8 mouse cellular contexts compared by ENCODE assay signal in the genomic region with DNA sequence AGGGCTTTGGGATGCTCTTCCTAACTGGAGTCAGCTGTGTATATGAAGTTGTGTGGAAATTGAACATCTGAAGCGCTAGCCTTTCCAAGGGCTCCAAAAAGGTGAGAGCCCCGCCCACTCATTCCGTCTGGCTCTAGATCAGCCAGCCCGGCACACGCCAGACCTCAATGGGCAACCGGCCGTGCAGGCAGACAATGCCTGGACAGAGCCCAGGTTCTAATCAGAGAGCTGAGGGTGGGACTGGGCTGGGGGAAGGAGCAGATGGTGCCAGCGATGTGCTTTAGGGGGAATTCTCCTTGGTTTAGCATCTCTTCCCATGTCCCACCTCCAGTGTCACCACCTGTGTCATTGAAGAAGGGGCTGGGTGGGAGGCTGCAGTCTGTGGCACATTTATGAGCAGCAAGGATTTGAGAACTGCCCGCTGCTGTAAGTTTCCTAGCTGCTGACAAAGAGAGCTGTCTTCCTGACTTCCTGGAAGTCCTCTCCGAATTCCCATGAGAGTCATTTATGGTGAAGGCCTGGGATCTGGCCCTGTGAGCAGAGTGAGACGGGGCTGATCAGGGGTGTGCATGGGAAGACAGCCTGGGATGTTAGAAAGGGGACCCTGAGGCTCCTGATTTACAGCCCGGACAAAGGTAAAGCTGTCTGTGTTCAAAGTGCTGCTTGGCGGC. TPM values are rescaled to one million over a fixed set of nuclear protein-coding genes. Genes with fewer than 3 reads are reported as not detected.
A peak's percentile ranks its signal among the peaks of the same experiment; 100 is the strongest.
DNase-seq lines count a peak whose midpoint lies in the region; ATAC-seq and TF ChIP-seq lines count a peak whose summit lies in the region.

No protein-coding gene starts in this region.

- ATAC-seq in forebrain, embryonic 12.5 days (ENCODE audit: low FRiP score): peak; percentile 2; the same call in 1 of the 2 replicates
- no peak for ATAC-seq in intestine, embryonic 16.5 days
- no peak for ATAC-seq in midbrain, embryonic 13.5 days
- no peak for ATAC-seq in activated CD4-positive, CD25-positive, alpha-beta regulatory T cell, adult 4 months

- H3K4me3 ChIP-seq in thymus, adult 2 months (ENCODE audit: control insufficient read depth, insufficient read depth, low read length): peak overlapping the region; percentile 97
- peak overlapping the region; percentile 76 for H3K4me3 ChIP-seq in forebrain, embryonic 12.5 days (replicated peaks)
- H3K4me3 ChIP-seq in intestine, embryonic 16.5 days (ENCODE audit: low read length): peak overlapping the region; percentile 95
- H3K4me3 ChIP-seq in midbrain, embryonic 13.5 days (replicated peaks): peak overlapping the region; percentile 91

- TF ChIP-seq POLR2A in thymus, adult 2 months (IDR thresholded peaks at IDR 0.05; ENCODE audit: control insufficient read depth, extremely low read depth, insufficient read depth, low read length, poor library complexity): no peak

- DNase-seq in thymus, adult 2 months: peak; percentile 28
- no peak for DNase-seq in thymus, postnatal 0 days (ENCODE audit: low spot score)
- DNase-seq in urinary bladder, adult 18-20 months (ENCODE audit: low spot score in 2 of 2): no peak
- DNase-seq in layer of hippocampus, postnatal 25 days (ENCODE audit: extremely low spot score in 1 of 2, low spot score in 1 of 2): no peak

- TF ChIP-seq CTCF in thymus, adult 2 months (IDR thresholded peaks at IDR 0.05; ENCODE audit: borderline replicate concordance, control insufficient read depth, extremely low read depth, insufficient read depth, low read length, poor library complexity): no peak

- WGBS in thymus, adult 2 months: 69% methylated on average over 13 of the region's 13 CpGs
- 32% methylated on average over 13 of the region's 13 CpGs for WGBS in forebrain, embryonic 12.5 days
- 40% methylated on average over 13 of the region's 13 CpGs for WGBS in intestine, embryonic 16.5 days
- 31% methylated on average over 13 of the region's 13 CpGs for WGBS in midbrain, embryonic 13.5 days

- H3K27ac ChIP-seq in thymus, adult 2 months (ENCODE audit: control insufficient read depth, insufficient read depth, low read length): peak overlapping the region; percentile 94
- peak overlapping the region; percentile 91 for H3K27ac ChIP-seq in forebrain, embryonic 12.5 days
- H3K27ac ChIP-seq in intestine, embryonic 16.5 days (ENCODE audit: low read length): peak overlapping the region; percentile 50
- H3K27ac ChIP-seq in midbrain, embryonic 13.5 days: peak overlapping the region; percentile 95

- H3K9ac ChIP-seq in forebrain, embryonic 12.5 days: peak overlapping the region; percentile 83
- H3K9ac ChIP-seq in intestine, embryonic 16.5 days (ENCODE audit: low read depth, low read length): peak overlapping the region; percentile 89
- peak overlapping the region; percentile 94 for H3K9ac ChIP-seq in midbrain, embryonic 13.5 days (replicated peaks)

- no peaks in the 10 kb centered on the region for H3K36me3 ChIP-seq in thymus, adult 2 months (ENCODE audit: control insufficient read depth, insufficient read depth, low read length)
- no peaks in the 10 kb centered on the region for H3K36me3 ChIP-seq in forebrain, embryonic 12.5 days (replicated peaks)
- no peaks in the 10 kb centered on the region for H3K36me3 ChIP-seq in intestine, embryonic 16.5 days (ENCODE audit: control insufficient read depth, insufficient read depth, low read length)
- H3K36me3 ChIP-seq in midbrain, embryonic 13.5 days: no peaks in the 10 kb centered on the region

- H3K4me1 ChIP-seq in thymus, adult 2 months (replicated peaks; ENCODE audit: control insufficient read depth, insufficient read depth, low read length): peaks cover 68% of the 10 kb centered on the region
- H3K4me1 ChIP-seq in forebrain, embryonic 12.5 days: peaks cover 82% of the 10 kb centered on the region
- peaks cover 86% of the 10 kb centered on the region for H3K4me1 ChIP-seq in intestine, embryonic 16.5 days (ENCODE audit: control insufficient read depth, insufficient read depth, low read length)
- H3K4me1 ChIP-seq in midbrain, embryonic 13.5 days (replicated peaks): peaks cover 77% of the 10 kb centered on the region

- no peaks in the 10 kb centered on the region for H3K27me3 ChIP-seq in thymus, adult 2 months (ENCODE audit: control insufficient read depth, insufficient read depth, low read length)
- peaks cover 17% of the 10 kb centered on the region; the same call in 1 of the 2 replicates for H3K27me3 ChIP-seq in forebrain, embryonic 12.5 days
- H3K27me3 ChIP-seq in intestine, embryonic 16.5 days (replicated peaks; ENCODE audit: control insufficient read depth, insufficient read depth, low read length): no peaks in the 10 kb centered on the region
- H3K27me3 ChIP-seq in midbrain, embryonic 13.5 days: peaks cover 4% of the 10 kb centered on the region; the same call in 1 of the 2 replicates

- no peaks in the 10 kb centered on the region for H3K9me3 ChIP-seq in forebrain, embryonic 12.5 days
- no peaks in the 10 kb centered on the region for H3K9me3 ChIP-seq in intestine, embryonic 16.5 days (ENCODE audit: control insufficient read depth, low read length)
- H3K9me3 ChIP-seq in midbrain, embryonic 13.5 days: no peaks in the 10 kb centered on the region

- peak overlapping the region; percentile 80 for H3K4me2 ChIP-seq in forebrain, embryonic 12.5 days
- peak overlapping the region; percentile 97 for H3K4me2 ChIP-seq in intestine, embryonic 16.5 days (ENCODE audit: low read depth, low read length)
- peak overlapping the region; percentile 75 for H3K4me2 ChIP-seq in midbrain, embryonic 13.5 days (replicated peaks)

RNA-seq across cellular contexts. Expression of a gene that starts 2.5 kb away (rescaled TPM):
- 224 and 247 TPM in 2 replicates for polyA plus RNA-seq in thymus, adult 2 months (2012; rRNA removed)
- polyA plus RNA-seq in thymus, postnatal 0 days (2015; fragmentation: Nextera tagmentation; extraction: Ambion mirVana): 14.8 and 20.3 TPM in 2 replicates
- polyA plus RNA-seq in forebrain, embryonic 12.5 days (2016; fragmentation: Nextera tagmentation; extraction: Ambion mirVana): 45.7 and 47.7 TPM in 2 replicates
- 4.3 and 4.8 TPM in 2 replicates for polyA plus RNA-seq in intestine, embryonic 16.5 days (2015; fragmentation: Nextera tagmentation; extraction: Ambion mirVana)
- 44.1 and 49.3 TPM in 2 replicates for polyA plus RNA-seq in midbrain, embryonic 13.5 days (2015; fragmentation: Nextera tagmentation; extraction: Ambion mirVana)
- 10 to 100 TPM; 35.0 to 54.8 TPM for total RNA-seq in layer of hippocampus, postnatal 25 days (2021)
- polyA plus RNA-seq in activated CD4-positive, CD25-positive, alpha-beta regulatory T cell, adult 4 months (2017; shearing (Covaris generic)): 10 to 100 TPM; 26.6 to 31.2 TPM
